Mouse (Mus musculus) hindbrain, embryonic 12.5 days (tissue): ENCODE results near the gene Gcnt7. TPM values are rescaled to one million over a fixed set of nuclear protein-coding genes. Genes with fewer than 3 reads are reported as not detected.

Experiments
- ATAC-seq: fragments of 200-750 bp; cut with Nextera tagmentation; 2 replicates; pipeline ENCODE4 v1.8.0; 2017; ENCODE audit warnings: moderate TSS enrichment; ENCODE audit not compliant: low FRiP score
- H3K27ac ChIP-seq: fragments of 300-500 bp; sonication (generic); 2 replicates; pipeline ENCODE4 v1.5.1; 2016; ENCODE audit warnings: mild to moderate bottlenecking
- H3K27me3 ChIP-seq: fragments of 300-500 bp; sonication (generic); 2 replicates; pipeline ENCODE4 v1.6.1; 2016; ENCODE audit warnings: mild to moderate bottlenecking
- H3K36me3 ChIP-seq: fragments of 300-500 bp; sonication (generic); 2 replicates; pipeline ENCODE4 v1.6.1; 2016; ENCODE audit warnings: mild to moderate bottlenecking
- H3K4me1 ChIP-seq: fragments of 300-500 bp; sonication (generic); 2 replicates; pipeline ENCODE4 v1.6.1; 2016
- H3K4me2 ChIP-seq: fragments of 300-500 bp; sonication (generic); replicated peaks from 2 replicates; pipeline ENCODE4 v1.6.1; 2016; ENCODE audit warnings: mild to moderate bottlenecking
- H3K4me3 ChIP-seq: fragments of 300-500 bp; sonication (generic); 2 replicates; pipeline ENCODE4 v1.5.1; 2016; ENCODE audit warnings: mild to moderate bottlenecking
- H3K9ac ChIP-seq: fragments of 300-500 bp; sonication (generic); 2 replicates; pipeline ENCODE4 v1.6.1; 2016; ENCODE audit warnings: mild to moderate bottlenecking, moderate library complexity
- H3K9me3 ChIP-seq: fragments of 300-500 bp; sonication (generic); replicated peaks from 2 replicates; pipeline ENCODE4 v1.6.1; 2016; ENCODE audit warnings: mild to moderate bottlenecking
- WGBS: fragments of 180-500 bp; shearing (Covaris S2); methylation state at CpG from one replicate; pipeline ENCODE4 v1.1.7; 2016; 5-methylcytosine and 5-hydroxymethylcytosine counted together
- polyA plus RNA-seq: library from polyadenylated mRNA; unstranded; fragments of >200 nt; fragmentation: Nextera tagmentation; extraction: Ambion mirVana; gene quantifications from 2 replicates; pipeline ENCODE4 v1.2.1, GENCODE M21; 2016

The Gcnt7 gene
- polyA plus RNA-seq, 1 experiment from 2014 or later: 2.2 TPM

- no peak overlapping the region for H3K4me2 ChIP-seq
- H3K9me3 ChIP-seq: no peaks in the 10 kb centered on the region
- H3K4me3 ChIP-seq: no peak overlapping the region
- no peaks in the 10 kb centered on the region for H3K36me3 ChIP-seq
- peaks cover 13% of the 10 kb centered on the region for H3K4me1 ChIP-seq
- no peaks in the 10 kb centered on the region for H3K27me3 ChIP-seq
- 17% methylated on average over 4 of the region's 4 CpGs for WGBS
- no peak overlapping the region for H3K9ac ChIP-seq
- no peak overlapping the region for H3K27ac ChIP-seq
- ATAC-seq: no peak
These were observed 45.1 kb downstream of the Gcnt7 start for GRCm38 (mm10) chr2:172413273-172413672.

DNA sequence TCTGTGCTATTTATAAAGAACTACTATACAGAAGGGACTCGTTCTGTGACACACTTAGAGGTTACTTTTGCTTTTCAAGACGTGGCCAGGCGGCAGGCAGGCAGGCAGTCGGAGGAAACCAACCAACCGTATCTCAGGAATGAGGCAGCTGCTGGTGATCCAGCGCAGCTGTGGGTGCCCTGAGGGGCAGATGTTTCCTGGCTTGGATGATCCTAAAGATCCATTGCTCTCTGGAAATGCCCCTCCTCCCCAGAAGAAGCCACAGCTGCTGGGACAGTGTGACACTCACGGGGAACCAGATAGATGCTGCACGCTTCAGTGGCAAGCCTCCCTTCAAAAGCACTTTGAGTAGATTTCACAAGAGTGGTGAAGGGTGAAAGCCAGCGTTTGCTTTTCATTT lies 45.9 kb downstream of the Gcnt7 start:
- Histone ChIP-seq H3K4me2 (no peak overlapping the region; the same call in 1 of the 2 replicates), H3K4me1 (peaks cover 13% of the 10 kb centered on the region), H3K9me3 (no peaks in the 10 kb centered on the region), H3K4me3 (no peak overlapping the region), H3K27ac (no peak overlapping the region), H3K9ac (no peak overlapping the region), H3K27me3 (no peaks in the 10 kb centered on the region), H3K36me3 (no peaks in the 10 kb centered on the region)
- ATAC-seq: peak; percentile 60; the same call in 1 of the 2 replicates
- WGBS: 10% methylated on average over 9 of the region's 9 CpGs

DNA sequence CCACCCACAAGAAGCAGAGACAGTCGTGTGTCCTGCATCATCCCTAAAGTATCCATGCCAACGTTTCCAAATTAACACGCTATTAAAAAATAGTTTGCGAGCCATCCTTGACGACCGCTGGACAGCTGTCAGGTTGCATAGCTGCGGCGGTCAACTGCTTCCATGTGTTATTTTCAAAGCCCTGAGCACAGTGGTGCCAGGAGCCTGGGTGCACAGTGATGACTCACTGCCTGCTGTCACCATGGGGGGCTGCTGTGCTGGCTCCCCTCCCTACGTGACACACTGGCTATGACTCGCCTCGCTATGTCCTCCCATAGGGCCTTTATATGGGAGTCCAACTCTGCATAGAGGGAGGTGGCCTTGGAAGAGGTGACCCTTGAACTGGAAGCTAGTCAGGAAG lies 47.3 kb downstream of the Gcnt7 start:
- H3K27me3 ChIP-seq: no peaks in the 10 kb centered on the region
- no peaks in the 10 kb centered on the region for H3K9me3 ChIP-seq
- no peaks in the 10 kb centered on the region for H3K36me3 ChIP-seq
- peak; percentile 35; the same call in 1 of the 2 replicates for ATAC-seq
- H3K4me1 ChIP-seq: peaks cover 13% of the 10 kb centered on the region
- no peak overlapping the region for H3K4me2 ChIP-seq
- H3K9ac ChIP-seq: no peak overlapping the region
- 78% methylated on average over 11 of the region's 11 CpGs for WGBS
- H3K27ac ChIP-seq: no peak overlapping the region
- H3K4me3 ChIP-seq: no peak overlapping the region

DNA sequence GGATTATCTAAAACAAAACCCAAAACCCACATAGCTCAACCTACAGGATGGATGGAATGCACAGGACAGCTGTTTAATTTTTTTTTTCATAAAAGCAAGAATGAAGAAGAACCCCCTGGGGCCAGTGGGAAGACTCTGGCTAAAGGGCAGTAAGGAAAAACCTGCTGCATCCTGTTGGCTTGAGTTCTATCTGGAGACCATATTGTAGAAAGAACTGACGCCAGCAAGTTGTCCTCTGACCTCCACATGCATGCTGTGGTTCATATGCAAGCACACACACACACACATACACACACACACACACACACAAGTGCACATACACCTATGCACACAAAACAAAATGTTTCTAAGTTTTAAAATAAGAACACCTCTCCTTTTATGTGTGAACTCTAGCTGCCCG lies 47.7 kb downstream of the Gcnt7 start:
- H3K4me2 ChIP-seq: no peak overlapping the region
- H3K27me3 ChIP-seq: no peaks in the 10 kb centered on the region
- 76% methylated on average over 2 of the region's 2 CpGs for WGBS
- ATAC-seq: no peak
- peaks cover 13% of the 10 kb centered on the region for H3K4me1 ChIP-seq
- no peak overlapping the region for H3K4me3 ChIP-seq
- no peaks in the 10 kb centered on the region for H3K36me3 ChIP-seq
- H3K9ac ChIP-seq: no peak overlapping the region
- no peak overlapping the region for H3K27ac ChIP-seq
- H3K9me3 ChIP-seq: no peaks in the 10 kb centered on the region

- Histone ChIP-seq H3K4me3 (no peak overlapping the region), H3K9me3 (no peaks in the 10 kb centered on the region), H3K4me2 (no peak overlapping the region), H3K36me3 (no peaks in the 10 kb centered on the region), H3K27ac (no peak overlapping the region), H3K9ac (no peak overlapping the region), H3K27me3 (no peaks in the 10 kb centered on the region), H3K4me1 (peaks cover 2% of the 10 kb centered on the region; the same call in 1 of the 2 replicates)
- 79% methylated on average over 2 of the region's 2 CpGs for WGBS
- ATAC-seq: no peak
These were observed 50.9 kb downstream of the Gcnt7 start for GRCm38 (mm10) chr2:172407499-172407898.

- Histone ChIP-seq H3K4me3 (no peak overlapping the region), H3K27me3 (no peaks in the 10 kb centered on the region), H3K9me3 (no peaks in the 10 kb centered on the region), H3K9ac (no peak overlapping the region), H3K36me3 (no peaks in the 10 kb centered on the region), H3K4me1 (no peaks in the 10 kb centered on the region), H3K4me2 (no peak overlapping the region), H3K27ac (no peak overlapping the region)
- 53% methylated on average over 4 of the region's 4 CpGs for WGBS
- ATAC-seq: no peak
These were observed 52.2 kb downstream of the Gcnt7 start for GRCm38 (mm10) chr2:172406173-172406572.

DNA sequence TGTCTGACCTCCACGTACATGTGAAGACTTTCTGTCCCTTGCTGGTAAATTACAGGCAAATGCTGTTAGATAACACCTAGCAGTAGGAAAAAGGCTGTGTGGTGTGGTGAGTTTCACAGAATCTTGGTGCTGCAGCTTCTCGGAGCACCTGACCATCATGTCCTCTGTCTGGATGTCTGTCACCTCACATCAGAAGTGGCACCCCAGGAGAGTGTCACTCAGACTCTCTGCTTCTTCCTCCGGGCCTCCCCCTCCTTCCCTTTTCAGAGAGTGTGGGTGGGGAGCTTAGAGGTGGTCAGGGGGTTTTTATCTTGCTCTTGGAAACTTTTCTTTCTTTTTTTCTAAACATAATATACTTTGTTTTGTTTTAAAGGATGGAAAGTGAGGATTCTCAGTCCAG lies 53.4 kb downstream of the Gcnt7 start:
- 58% methylated on average over 3 of the region's 3 CpGs for WGBS

DNA sequence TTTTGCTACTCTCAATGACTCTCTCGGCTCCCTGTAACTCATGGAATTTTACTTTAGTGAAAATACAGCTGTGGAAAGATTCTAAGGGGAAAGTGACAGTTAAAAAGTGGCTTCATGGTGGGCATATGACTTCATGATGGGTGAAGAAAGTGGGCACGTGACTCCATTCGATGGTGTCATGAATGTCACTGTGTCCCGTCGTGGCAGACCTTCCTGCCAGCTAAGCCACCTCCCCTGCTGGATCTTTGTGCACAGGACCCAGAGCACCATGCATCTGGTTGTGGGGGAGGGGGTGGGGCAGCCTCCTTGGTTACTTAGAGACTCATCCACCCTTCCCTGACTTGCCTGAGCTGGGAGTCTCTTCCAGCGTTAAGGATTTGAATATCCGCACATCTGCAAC lies 54.2 kb downstream of the Gcnt7 start:
- ATAC-seq: no peak
- no peaks in the 10 kb centered on the region for H3K36me3 ChIP-seq
- no peak overlapping the region for H3K27ac ChIP-seq
- no peak overlapping the region for H3K4me3 ChIP-seq
- peaks cover 10% of the 10 kb centered on the region for H3K4me1 ChIP-seq
- no peak overlapping the region for H3K9ac ChIP-seq
- H3K9me3 ChIP-seq: no peaks in the 10 kb centered on the region
- no peaks in the 10 kb centered on the region for H3K27me3 ChIP-seq
- 67% methylated on average over 7 of the region's 7 CpGs for WGBS
- H3K4me2 ChIP-seq: no peak overlapping the region

More for the DNA sequence above, 53.4 kb downstream of the Gcnt7 start:
- Histone ChIP-seq H3K4me3 (no peak overlapping the region), H3K27me3 (no peaks in the 10 kb centered on the region), H3K36me3 (no peaks in the 10 kb centered on the region), H3K9me3 (no peaks in the 10 kb centered on the region), H3K4me2 (no peak overlapping the region), H3K4me1 (peaks cover 4% of the 10 kb centered on the region), H3K9ac (no peak overlapping the region), H3K27ac (no peak overlapping the region)
- no peak for ATAC-seq

GRCm38 (mm10) chr2:172401116-172401825 lies 57.1 kb downstream of the Gcnt7 start:
- Histone ChIP-seq H3K9me3 (no peaks in the 10 kb centered on the region), H3K4me1 (peaks cover 10% of the 10 kb centered on the region), H3K4me3 (no peak overlapping the region), H3K27me3 (no peaks in the 10 kb centered on the region), H3K9ac (no peak overlapping the region), H3K27ac (no peak overlapping the region), H3K36me3 (no peaks in the 10 kb centered on the region), H3K4me2 (no peak overlapping the region)
- 73% methylated on average over 13 of the region's 13 CpGs for WGBS
- ATAC-seq: no peak

Other genes starting within 250 kb of the Gcnt7 start
- gene Mc3r, start 210.1 kb downstream of the Gcnt7 start, polyA plus RNA-seq: not detected in 2 replicates
- 31.8 and 33.1 TPM in 2 replicates for gene Fam210b, start 113.0 kb downstream of the Gcnt7 start, polyA plus RNA-seq
- gene Aurka, start 88.1 kb downstream of the Gcnt7 start, polyA plus RNA-seq: 78.8 and 85.6 TPM in 2 replicates
- gene Cstf1, start 87.9 kb downstream of the Gcnt7 start, polyA plus RNA-seq: 37.3 and 37.5 TPM in 2 replicates
- gene Cass4, start 64.8 kb downstream of the Gcnt7 start, polyA plus RNA-seq: 0.14 and 0.38 TPM in 2 replicates
- 86.5 and 93.0 TPM in 2 replicates for gene Rtf2, start 18.0 kb downstream of the Gcnt7 start, polyA plus RNA-seq
- gene Fam209, start 13.9 kb upstream of the Gcnt7 start, polyA plus RNA-seq: 0.70 TPM in 1 of 2 replicates, not detected in the other
- 1.6 and 1.9 TPM in 2 replicates for gene Tfap2c, start 91.0 kb upstream of the Gcnt7 start, polyA plus RNA-seq